Mouse (Mus musculus): ENCODE results near the gene Eif6. TPM values are rescaled to one million over a fixed set of nuclear protein-coding genes. Genes with fewer than 3 reads are reported as not detected.

The Eif6 gene
- polyA plus RNA-seq, 1 experiment from 2014 or later: 200 TPM

DNA sequence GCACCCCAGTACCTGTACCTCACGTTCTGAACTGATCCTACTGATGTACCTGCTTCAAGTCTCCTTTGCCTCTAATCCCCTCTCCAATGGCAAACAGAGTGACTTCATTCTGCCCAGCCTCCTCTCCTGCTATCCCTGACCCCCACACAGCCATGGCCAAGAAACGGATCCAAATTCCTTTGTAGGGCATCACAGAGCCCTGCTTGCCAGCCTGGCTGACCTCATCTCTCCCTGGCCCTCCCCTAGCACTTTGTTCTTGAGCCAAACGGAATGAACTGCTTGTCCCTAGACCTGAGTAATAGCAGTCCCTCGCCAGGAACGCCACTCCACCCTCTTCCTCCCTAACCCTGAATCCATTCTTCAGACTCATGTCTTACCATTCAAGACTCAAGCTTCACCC lies 20.2 kb downstream of the Eif6 start:
- Histone ChIP-seq H3K9ac (no peak overlapping the region), H3K27ac (no peak overlapping the region), H3K4me2 (no peak overlapping the region), H3K36me3 (no peaks in the 10 kb centered on the region), H3K9me3 (no peaks in the 10 kb centered on the region), H3K4me1 (peaks cover 6% of the 10 kb centered on the region; the same call in 1 of the 2 replicates), H3K4me3 (no peak overlapping the region), H3K27me3 (no peaks in the 10 kb centered on the region)
- 59% methylated on average over 5 of the region's 5 CpGs for WGBS
- no peak for ATAC-seq (ENCODE audit: insufficient number of reproducible peaks, low FRiP score, low TSS enrichment, low read depth)

- Histone ChIP-seq H3K4me1 (peaks cover 6% of the 10 kb centered on the region; the same call in 1 of the 2 replicates), H3K27ac (no peak overlapping the region), H3K4me3 (no peak overlapping the region), H3K9me3 (no peaks in the 10 kb centered on the region), H3K36me3 (no peaks in the 10 kb centered on the region), H3K27me3 (no peaks in the 10 kb centered on the region), H3K9ac (no peak overlapping the region), H3K4me2 (no peak overlapping the region)
- WGBS: 81% methylated on average over 6 of the region's 6 CpGs
- ATAC-seq (ENCODE audit: insufficient number of reproducible peaks, low FRiP score, low TSS enrichment, low read depth): no peak
Observed at GRCm38 (mm10) chr2:155805925-155806255, 20.8 kb downstream of the Eif6 start.

GRCm38 (mm10) chr2:155805231-155805924 lies 21.3 kb downstream of the Eif6 start:
- Histone ChIP-seq H3K27ac (no peak overlapping the region), H3K9ac (no peak overlapping the region), H3K36me3 (no peaks in the 10 kb centered on the region), H3K4me3 (no peak overlapping the region), H3K4me2 (no peak overlapping the region), H3K27me3 (no peaks in the 10 kb centered on the region), H3K4me1 (peaks cover 6% of the 10 kb centered on the region; the same call in 1 of the 2 replicates), H3K9me3 (no peaks in the 10 kb centered on the region)
- 46% methylated on average over 6 of the region's 6 CpGs for WGBS
- ATAC-seq (ENCODE audit: insufficient number of reproducible peaks, low FRiP score, low TSS enrichment, low read depth): no peak

DNA sequence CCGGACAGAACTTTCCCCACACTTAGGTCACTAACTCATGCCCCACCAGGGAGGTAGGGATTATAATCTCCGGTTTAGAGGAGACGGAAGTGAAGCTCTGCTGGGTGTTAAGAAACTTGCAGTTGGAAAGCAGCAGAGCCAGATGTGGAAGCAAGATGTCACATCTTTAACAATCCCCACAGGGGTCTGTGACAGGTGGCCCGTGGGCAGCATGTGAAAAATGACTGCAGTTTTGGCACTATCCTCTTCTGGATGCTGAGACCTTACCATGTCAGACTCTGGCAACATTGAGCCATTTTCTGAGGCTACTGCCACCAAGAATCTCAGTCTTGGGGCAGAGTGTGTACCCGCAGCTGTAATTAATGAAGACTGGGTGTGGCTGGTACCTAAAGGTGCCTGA lies 22.7 kb downstream of the Eif6 start:
- Histone ChIP-seq H3K4me1 (peaks cover 6% of the 10 kb centered on the region; the same call in 1 of the 2 replicates), H3K4me2 (no peak overlapping the region), H3K9ac (no peak overlapping the region), H3K4me3 (no peak overlapping the region), H3K36me3 (no peaks in the 10 kb centered on the region), H3K27me3 (no peaks in the 10 kb centered on the region), H3K27ac (no peak overlapping the region), H3K9me3 (no peaks in the 10 kb centered on the region)
- 56% methylated on average over 5 of the region's 5 CpGs for WGBS
- ATAC-seq (ENCODE audit: insufficient number of reproducible peaks, low FRiP score, low TSS enrichment, low read depth): no peak

DNA sequence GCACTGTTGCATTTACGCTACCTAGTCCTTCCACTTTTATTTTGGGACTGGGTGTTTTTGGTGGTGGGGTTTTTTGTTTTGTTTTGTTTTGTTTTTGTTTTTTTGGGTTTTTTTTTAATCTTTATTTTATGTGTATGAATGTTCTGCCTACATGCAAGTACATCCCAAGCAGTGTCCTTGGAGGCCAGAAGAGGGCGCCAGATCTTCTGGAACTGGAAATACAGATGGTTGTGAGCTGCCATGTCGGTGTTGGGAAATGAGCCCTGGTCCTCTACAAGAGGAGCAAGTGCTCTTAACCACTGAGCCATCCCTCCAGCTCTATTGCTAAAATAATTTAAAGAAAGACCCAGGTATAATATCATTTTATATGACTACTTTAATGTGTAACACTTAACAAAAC lies 24.0 kb downstream of the Eif6 start:
- H3K27me3 ChIP-seq: no peaks in the 10 kb centered on the region
- peaks cover 6% of the 10 kb centered on the region; the same call in 1 of the 2 replicates for H3K4me1 ChIP-seq
- H3K9me3 ChIP-seq: no peaks in the 10 kb centered on the region
- no peak for ATAC-seq (ENCODE audit: insufficient number of reproducible peaks, low FRiP score, low TSS enrichment, low read depth)
- no peak overlapping the region for H3K9ac ChIP-seq
- H3K4me2 ChIP-seq: no peak overlapping the region
- 58% methylated on average over 3 of the region's 3 CpGs for WGBS
- H3K27ac ChIP-seq: no peak overlapping the region
- no peaks in the 10 kb centered on the region for H3K36me3 ChIP-seq
- H3K4me3 ChIP-seq: no peak overlapping the region

- H3K27ac ChIP-seq: no peak overlapping the region
- 57% methylated on average over 3 of the region's 3 CpGs for WGBS
- no peaks in the 10 kb centered on the region for H3K36me3 ChIP-seq
- H3K9me3 ChIP-seq: no peaks in the 10 kb centered on the region
- H3K4me1 ChIP-seq: no peaks in the 10 kb centered on the region
- H3K4me2 ChIP-seq: no peak overlapping the region
- H3K9ac ChIP-seq: no peak overlapping the region
- no peaks in the 10 kb centered on the region for H3K27me3 ChIP-seq
- no peak for ATAC-seq (ENCODE audit: insufficient number of reproducible peaks, low FRiP score, low TSS enrichment, low read depth)
- H3K4me3 ChIP-seq: no peak overlapping the region
Observed at GRCm38 (mm10) chr2:155798613-155799012, 28.1 kb downstream of the Eif6 start.

GRCm38 (mm10) chr2:155794674-155795445 lies 31.9 kb downstream of the Eif6 start:
- no peaks in the 10 kb centered on the region for H3K36me3 ChIP-seq
- no peaks in the 10 kb centered on the region for H3K9me3 ChIP-seq
- 75% methylated on average over 12 of the region's 12 CpGs for whole genome bisulfite sequencing
- H3K27ac ChIP-seq: no peak overlapping the region
- no peak overlapping the region for H3K9ac ChIP-seq
- H3K27me3 ChIP-seq: no peaks in the 10 kb centered on the region
- no peak overlapping the region for H3K4me3 ChIP-seq
- H3K4me2 ChIP-seq: no peak overlapping the region
- ATAC-seq (ENCODE audit: insufficient number of reproducible peaks, low FRiP score, low TSS enrichment, low read depth): no peak
- H3K4me1 ChIP-seq: no peaks in the 10 kb centered on the region; the same call in 1 of the 2 replicates

DNA sequence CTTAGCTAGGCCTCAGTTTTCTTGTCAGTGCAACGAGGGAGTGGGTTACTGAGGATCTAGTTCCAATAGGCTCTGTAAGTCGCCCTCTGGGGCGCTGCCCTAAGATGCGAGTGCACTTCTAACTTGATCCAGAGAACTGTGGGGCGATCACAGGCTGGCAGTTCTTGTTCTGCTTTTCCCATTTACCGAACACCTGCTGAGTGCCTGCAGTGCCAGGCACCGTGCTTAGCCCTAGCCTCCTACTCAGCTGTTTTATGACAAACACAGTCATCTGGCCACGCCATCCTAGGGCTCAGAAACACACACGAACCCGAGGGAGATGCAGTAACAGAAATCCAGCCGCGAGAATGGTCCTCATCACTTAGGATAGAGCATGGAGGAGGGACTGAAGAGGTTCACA lies 33.8 kb downstream of the Eif6 start:
- H3K9me3 ChIP-seq: no peaks in the 10 kb centered on the region
- peaks cover 14% of the 10 kb centered on the region; the same call in 1 of the 2 replicates for H3K27me3 ChIP-seq
- no peak overlapping the region for H3K9ac ChIP-seq
- H3K4me3 ChIP-seq: no peak overlapping the region
- H3K36me3 ChIP-seq: no peaks in the 10 kb centered on the region
- H3K4me2 ChIP-seq: no peak overlapping the region
- no peaks in the 10 kb centered on the region; the same call in 1 of the 2 replicates for H3K4me1 ChIP-seq
- WGBS: 27% methylated on average over 12 of the region's 12 CpGs
- ATAC-seq (ENCODE audit: insufficient number of reproducible peaks, low FRiP score, low TSS enrichment, low read depth): no peak
- H3K27ac ChIP-seq: no peak overlapping the region

DNA sequence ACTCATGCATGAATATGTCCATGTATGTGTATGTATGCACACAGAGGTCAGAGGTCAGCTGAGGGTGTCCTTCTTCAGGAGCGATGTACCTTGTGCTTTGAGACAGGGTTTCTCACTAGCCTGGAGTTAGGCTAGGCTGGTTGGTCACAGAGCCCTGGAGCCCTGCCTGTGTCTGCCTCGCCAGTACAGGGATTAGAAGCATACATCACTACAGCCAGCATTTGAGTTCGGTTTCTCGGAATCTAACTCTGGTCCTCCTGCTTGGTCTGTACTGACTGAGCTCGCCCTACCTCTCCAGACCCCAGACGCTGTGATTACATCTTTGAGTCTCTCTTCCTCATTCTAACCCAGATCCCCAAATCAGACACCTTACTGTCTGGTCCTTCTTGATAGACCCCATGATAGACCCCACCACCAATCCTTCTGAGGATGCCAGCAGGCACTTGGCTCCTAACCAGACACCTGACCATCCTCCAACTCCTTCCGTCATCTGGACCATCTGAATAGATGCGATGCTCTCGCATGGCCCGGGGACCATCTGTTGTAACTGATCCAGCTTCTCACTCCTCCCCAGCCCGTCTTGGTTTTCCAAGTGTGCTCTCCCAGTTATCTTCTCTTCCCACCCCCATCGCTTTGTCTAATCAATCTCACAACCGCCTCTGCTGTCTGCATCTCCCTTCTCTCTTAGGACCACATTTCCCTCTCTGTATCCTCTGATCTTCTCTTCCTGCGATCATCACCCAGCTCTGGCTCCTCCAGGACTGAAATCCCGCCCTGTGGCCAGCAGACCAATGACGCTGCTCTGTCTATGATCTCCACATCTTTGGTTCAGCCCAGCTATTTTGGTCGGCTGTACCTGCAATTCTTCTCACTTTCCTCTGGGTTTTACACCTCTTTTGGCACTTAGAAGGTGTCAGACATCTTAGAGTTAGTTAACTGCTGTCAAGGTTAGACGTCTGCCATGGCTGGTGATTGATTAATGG lies 38.5 kb downstream of the Eif6 start:
- H3K27me3 ChIP-seq: peaks cover 20% of the 10 kb centered on the region; the same call in 1 of the 2 replicates
- no peaks in the 10 kb centered on the region for H3K36me3 ChIP-seq
- no peak for ATAC-seq (ENCODE audit: insufficient number of reproducible peaks, low FRiP score, low TSS enrichment, low read depth)
- no peaks in the 10 kb centered on the region for H3K9me3 ChIP-seq
- no peaks in the 10 kb centered on the region; the same call in 1 of the 2 replicates for H3K4me1 ChIP-seq
- H3K9ac ChIP-seq: no peak overlapping the region
- H3K4me2 ChIP-seq: no peak overlapping the region
- no peak overlapping the region for H3K27ac ChIP-seq
- 57% methylated on average over 18 of the region's 18 CpGs for WGBS
- no peak overlapping the region for H3K4me3 ChIP-seq

- no peak for ATAC-seq (ENCODE audit: insufficient number of reproducible peaks, low FRiP score, low TSS enrichment, low read depth)
- H3K36me3 ChIP-seq: no peaks in the 10 kb centered on the region
- H3K27me3 ChIP-seq: peaks cover 20% of the 10 kb centered on the region; the same call in 1 of the 2 replicates
- H3K4me2 ChIP-seq: no peak overlapping the region
- no peaks in the 10 kb centered on the region for H3K4me1 ChIP-seq
- H3K27ac ChIP-seq: no peak overlapping the region
- WGBS: 74% methylated on average over 5 of the region's 5 CpGs
- H3K9me3 ChIP-seq: no peaks in the 10 kb centered on the region
- H3K9ac ChIP-seq: no peak overlapping the region
- no peak overlapping the region for H3K4me3 ChIP-seq
Observed at GRCm38 (mm10) chr2:155786905-155787304, 39.8 kb downstream of the Eif6 start.

GRCm38 (mm10) chr2:155784534-155784933 lies 42.2 kb downstream of the Eif6 start:
- WGBS: 82% methylated on average over 6 of the region's 6 CpGs
- no peak for ATAC-seq (ENCODE audit: insufficient number of reproducible peaks, low FRiP score, low TSS enrichment, low read depth)
- H3K9me3 ChIP-seq: no peaks in the 10 kb centered on the region

More at GRCm38 (mm10) chr2:155784534-155784933, 42.2 kb downstream of the Eif6 start:
- Histone ChIP-seq H3K4me1 (no peaks in the 10 kb centered on the region), H3K9ac (no peak overlapping the region), H3K27me3 (peaks cover 17% of the 10 kb centered on the region; the same call in 1 of the 2 replicates), H3K4me2 (no peak overlapping the region), H3K27ac (no peak overlapping the region), H3K36me3 (no peaks in the 10 kb centered on the region), H3K4me3 (no peak overlapping the region)

All from limb, embryonic 15.5 days (tissue).